Mouse (Mus musculus): ENCODE results near the gene Bcl6b.

Gene Bcl6b

GRCm38 (mm10) chr11:70229260-70230010, at the start of gene Bcl6b:
Gene Bcl6b (minus strand): TSS chr11:70229798.
- peak; percentile 32 for DNase-seq (ENCODE audit: low spot score)

GRCm38 (mm10) chr11:70278961-70279360, 49.4 kb upstream of the Bcl6b start:
- no peak for DNase-seq (ENCODE audit: low spot score)

GRCm38 (mm10) chr11:70271641-70272040, 42.0 kb upstream of the Bcl6b start:
- DNase-seq (ENCODE audit: low spot score), result no peak

GRCm38 (mm10) chr11:70266405-70266804, 36.8 kb upstream of the Bcl6b start:
- DNase-seq (ENCODE audit: low spot score), result no peak

- DNase-seq (ENCODE audit: low spot score), result no peak
Measured at GRCm38 (mm10) chr11:70265819-70266218, 36.2 kb upstream of the Bcl6b start.

GRCm38 (mm10) chr11:70265252-70265651, 35.7 kb upstream of the Bcl6b start:
- DNase-seq (ENCODE audit: low spot score), result no peak

- DNase-seq (ENCODE audit: low spot score), result no peak
Measured at GRCm38 (mm10) chr11:70259035-70259434, 29.4 kb upstream of the Bcl6b start.

GRCm38 (mm10) chr11:70254931-70255531, 25.4 kb upstream of the Bcl6b start, which contains the start of gene Alox12:
Gene Alox12 (minus strand): TSS chr11:70255353.
- DNase-seq (ENCODE audit: low spot score), result no peak

- no peak for DNase-seq (ENCODE audit: low spot score)
Measured at GRCm38 (mm10) chr11:70254337-70254736, 24.7 kb upstream of the Bcl6b start.

- no peak for DNase-seq (ENCODE audit: low spot score)
Measured at GRCm38 (mm10) chr11:70251853-70252252, 22.3 kb upstream of the Bcl6b start.

GRCm38 (mm10) chr11:70250150-70250549, 20.6 kb upstream of the Bcl6b start:
- DNase-seq (ENCODE audit: low spot score), result no peak

GRCm38 (mm10) chr11:70247136-70247845, 17.7 kb upstream of the Bcl6b start:
- DNase-seq (ENCODE audit: low spot score), result peak; percentile 45

GRCm38 (mm10) chr11:70242591-70242990, 13.0 kb upstream of the Bcl6b start:
- DNase-seq (ENCODE audit: low spot score), result no peak

- DNase-seq (ENCODE audit: low spot score), result peak; percentile 87
Measured at GRCm38 (mm10) chr11:70239541-70240279, 10.1 kb upstream of the Bcl6b start, which contains the start of the genes Gm21988 and Rnasek. Gene Gm21988 (minus strand): TSS chr11:70239830. Gene Rnasek (minus strand): TSS chr11:70239842.

GRCm38 (mm10) chr11:70238591-70239440, 9.2 kb upstream of the Bcl6b start:
- DNase-seq (ENCODE audit: low spot score), result peak; percentile 62

- DNase-seq (ENCODE audit: low spot score), result peak; percentile 98
Measured at GRCm38 (mm10) chr11:70237457-70238167, 8.0 kb upstream of the Bcl6b start, which contains the start of gene 0610010K14Rik. Gene 0610010K14Rik (minus strand): TSS chr11:70237914.

- no peak for DNase-seq (ENCODE audit: low spot score)
Measured at GRCm38 (mm10) chr11:70236717-70237116, 7.1 kb upstream of the Bcl6b start.

GRCm38 (mm10) chr11:70235254-70235900, 5.8 kb upstream of the Bcl6b start:
- DNase-seq (ENCODE audit: low spot score), result no peak

- DNase-seq (ENCODE audit: low spot score), result no peak
Measured at GRCm38 (mm10) chr11:70234497-70234896, 4.9 kb upstream of the Bcl6b start.

GRCm38 (mm10) chr11:70234037-70234436, 4.4 kb upstream of the Bcl6b start:
- no peak for DNase-seq (ENCODE audit: low spot score)
